Mouse (Mus musculus) intestine, embryonic 14.5 days (tissue): ENCODE results near the gene Cyth4. TPM values are rescaled to one million over a fixed set of nuclear protein-coding genes. Genes with fewer than 3 reads are reported as not detected.

ENCODE experiments used
- ATAC-seq: fragments of 200-750 bp; cut with Nextera tagmentation; replicated peaks from 2 replicates; pipeline ENCODE4 v1.8.0; 2017; ENCODE audit warnings: low read depth, moderate number of reproducible peaks, moderate TSS enrichment, moderate library complexity; ENCODE audit not compliant: low FRiP score, low TSS enrichment
- DNase-seq: peaks from one replicate; pipeline ENCODE4 v3.0.0-alpha.2; 2018; ENCODE audit warnings: low spot score
- H3K27ac ChIP-seq: fragments of 300-500 bp; sonication (generic); 2 replicates; pipeline ENCODE4 v1.5.1; 2014; ENCODE audit warnings: low read depth, mild to moderate bottlenecking, control low read depth
- H3K27me3 ChIP-seq: fragments of 300-500 bp; sonication (generic); replicated peaks from 2 replicates; pipeline ENCODE4 v1.6.1; 2014; ENCODE audit warnings: low read length, control low read depth; ENCODE audit not compliant: control insufficient read depth, insufficient read depth
- H3K36me3 ChIP-seq: fragments of 300-500 bp; sonication (generic); 2 replicates; pipeline ENCODE4 v1.6.1; 2014; ENCODE audit warnings: low read length, control low read depth; ENCODE audit not compliant: control insufficient read depth, insufficient read depth
- H3K4me1 ChIP-seq: fragments of 300-500 bp; sonication (generic); replicated peaks from 2 replicates; pipeline ENCODE4 v1.6.1; 2014; ENCODE audit warnings: low read length, control low read depth, mixed read lengths; ENCODE audit not compliant: control insufficient read depth, insufficient read depth
- H3K4me2 ChIP-seq: fragments of 300-500 bp; sonication (generic); 2 replicates; pipeline ENCODE4 v1.6.1; 2014; ENCODE audit warnings: low read length
- H3K4me3 ChIP-seq: fragments of 300-500 bp; sonication (generic); 2 replicates; pipeline ENCODE4 v1.5.1; 2014; ENCODE audit warnings: low read depth, low read length, control low read depth, mixed read lengths
- H3K9ac ChIP-seq: fragments of 300-500 bp; sonication (generic); 2 replicates; pipeline ENCODE4 v1.6.1; 2014; ENCODE audit warnings: mild to moderate bottlenecking, low read length
- H3K9me3 ChIP-seq: fragments of 300-500 bp; sonication (generic); 2 replicates; pipeline ENCODE4 v1.6.1; 2016; ENCODE audit warnings: low read length, control low read depth; ENCODE audit not compliant: control insufficient read depth
- WGBS: fragments of 180-500 bp; shearing (Covaris S2); extraction: QIAGEN DNeasy Blood & Tissue Kit; methylation state at CpG from one replicate; pipeline ENCODE4 v1.1.7; 2014; 5-methylcytosine and 5-hydroxymethylcytosine counted together
- polyA plus RNA-seq: library from polyadenylated mRNA; unstranded; fragments of >200 nt; fragmentation: Nextera tagmentation; extraction: Ambion mirVana; gene quantifications from 2 replicates; pipeline ENCODE4 v1.2.1, GENCODE M21; 2014

Gene Cyth4
- polyA plus RNA-seq, 1 experiment from 2014 or later: 4.3 TPM

GRCm38 (mm10) chr15:78643633-78644032, 46.8 kb downstream of the Cyth4 start:
- Histone ChIP-seq H3K9me3 (no peaks in the 10 kb centered on the region), H3K4me1 (no peaks in the 10 kb centered on the region), H3K27ac (no peak overlapping the region), H3K36me3 (no peaks in the 10 kb centered on the region), H3K4me2 (no peak overlapping the region), H3K9ac (no peak overlapping the region), H3K27me3 (0 out of 2 replicates have a peak, but pooled peaks cover 4% of the 10 kb centered on the region), H3K4me3 (no peak overlapping the region)
- 18% methylated on average over 6 of the region's 6 CpGs for WGBS
- DNase-seq: no peak
- ATAC-seq: no peak

- Histone ChIP-seq H3K9ac (no peak overlapping the region), H3K4me1 (no peaks in the 10 kb centered on the region), H3K27ac (no peak overlapping the region), H3K4me3 (no peak overlapping the region), H3K4me2 (no peak overlapping the region), H3K9me3 (no peaks in the 10 kb centered on the region), H3K27me3 (no peaks in the 10 kb centered on the region), H3K36me3 (no peaks in the 10 kb centered on the region)
- 54% methylated on average over 8 of the region's 8 CpGs for WGBS
- DNase-seq (no peak), ATAC-seq (no peak)
These were observed 47.8 kb downstream of the Cyth4 start for GRCm38 (mm10) chr15:78644606-78645005.

GRCm38 (mm10) chr15:78647746-78648145, 50.9 kb downstream of the Cyth4 start:
- no peaks in the 10 kb centered on the region for H3K27me3 ChIP-seq

GRCm38 (mm10) chr15:78651169-78651568, 54.3 kb downstream of the Cyth4 start:
- Histone ChIP-seq H3K4me1 (no peaks in the 10 kb centered on the region), H3K9me3 (no peaks in the 10 kb centered on the region), H3K4me3 (no peak overlapping the region), H3K27ac (no peak overlapping the region), H3K36me3 (no peaks in the 10 kb centered on the region), H3K27me3 (no peaks in the 10 kb centered on the region), H3K4me2 (no peak overlapping the region), H3K9ac (no peak overlapping the region)
- no peak for DNase-seq
- WGBS: 46% methylated on average over 4 of the region's 4 CpGs
- ATAC-seq: no peak

More at GRCm38 (mm10) chr15:78647746-78648145, 50.9 kb downstream of the Cyth4 start:
- no peaks in the 10 kb centered on the region for H3K4me1 ChIP-seq
- DNase-seq (no peak), ATAC-seq (no peak)
- no peak overlapping the region for H3K27ac ChIP-seq
- no peak overlapping the region for H3K4me2 ChIP-seq
- no peak overlapping the region for H3K9ac ChIP-seq
- no peaks in the 10 kb centered on the region for H3K9me3 ChIP-seq
- no peak overlapping the region for H3K4me3 ChIP-seq
- 70% methylated on average over 4 of the region's 4 CpGs for WGBS
- no peaks in the 10 kb centered on the region for H3K36me3 ChIP-seq

GRCm38 (mm10) chr15:78664268-78664667, 67.4 kb downstream of the Cyth4 start:
- H3K4me1 ChIP-seq: no peaks in the 10 kb centered on the region
- 70% methylated on average over 5 of the region's 5 CpGs for WGBS
- no peaks in the 10 kb centered on the region for H3K9me3 ChIP-seq
- H3K27ac ChIP-seq: no peak overlapping the region
- DNase-seq (no peak), ATAC-seq (no peak)
- H3K4me2 ChIP-seq: no peak overlapping the region
- no peak overlapping the region for H3K4me3 ChIP-seq
- H3K36me3 ChIP-seq: no peaks in the 10 kb centered on the region
- H3K9ac ChIP-seq: no peak overlapping the region
- H3K27me3 ChIP-seq: no peaks in the 10 kb centered on the region

GRCm38 (mm10) chr15:78669221-78669871, 72.5 kb downstream of the Cyth4 start:
- Histone ChIP-seq H3K36me3 (no peaks in the 10 kb centered on the region), H3K4me3 (no peak overlapping the region), H3K27ac (no peak overlapping the region), H3K9me3 (no peaks in the 10 kb centered on the region), H3K4me1 (no peaks in the 10 kb centered on the region), H3K4me2 (no peak overlapping the region), H3K9ac (no peak overlapping the region), H3K27me3 (peaks cover 36% of the 10 kb centered on the region)
- DNase-seq (no peak), ATAC-seq (no peak)
- WGBS: 50% methylated on average over 10 of the region's 10 CpGs

- Histone ChIP-seq H3K4me3 (no peak overlapping the region), H3K27me3 (peaks cover 41% of the 10 kb centered on the region), H3K36me3 (no peaks in the 10 kb centered on the region), H3K4me2 (no peak overlapping the region), H3K4me1 (no peaks in the 10 kb centered on the region), H3K9ac (no peak overlapping the region), H3K27ac (no peak overlapping the region), H3K9me3 (no peaks in the 10 kb centered on the region)
- DNase-seq: no peak
- WGBS: 50% methylated on average over 5 of the region's 5 CpGs
- no peak for ATAC-seq
These were observed 73.5 kb downstream of the Cyth4 start for GRCm38 (mm10) chr15:78670341-78670740.

Other genes starting within 250 kb of the Cyth4 start
- gene Tex33, start 201.1 kb upstream of the Cyth4 start, polyA plus RNA-seq: not detected in 2 replicates
- 10.9 and 15.9 TPM in 2 replicates for gene Tst, start 191.1 kb upstream of the Cyth4 start, polyA plus RNA-seq
- 2.1 and 2.7 TPM in 2 replicates for gene Mpst, start 190.6 kb upstream of the Cyth4 start, polyA plus RNA-seq
- gene Kctd17, start 168.5 kb upstream of the Cyth4 start, polyA plus RNA-seq: 35.0 and 37.7 TPM in 2 replicates
- gene Tmprss6, start 128.4 kb upstream of the Cyth4 start, polyA plus RNA-seq: 0.09 TPM in 1 of 2 replicates, not detected in the other
- gene Il2rb, start 101.8 kb upstream of the Cyth4 start, polyA plus RNA-seq: 0.66 and 1.1 TPM in 2 replicates
- 30.1 and 34.9 TPM in 2 replicates for gene C1qtnf6, start 65.6 kb upstream of the Cyth4 start, polyA plus RNA-seq
- 0.22 TPM in 1 of 2 replicates, not detected in the other for gene Sstr3, start 52.4 kb upstream of the Cyth4 start, polyA plus RNA-seq
- 16.7 and 17.5 TPM in 2 replicates for gene Rac2, start 24.3 kb upstream of the Cyth4 start, polyA plus RNA-seq
- 0.03 TPM in 1 of 2 replicates, not detected in the other for gene Elfn2, start 121.7 kb downstream of the Cyth4 start, polyA plus RNA-seq
- 18.4 and 19.1 TPM in 2 replicates for gene Mfng, start 176.4 kb downstream of the Cyth4 start, polyA plus RNA-seq
- gene Card10, start 206.0 kb downstream of the Cyth4 start, polyA plus RNA-seq: 7.3 and 8.6 TPM in 2 replicates
- 44.9 and 45.7 TPM in 2 replicates for gene Cdc42ep1, start 245.6 kb downstream of the Cyth4 start, polyA plus RNA-seq